Mouse (Mus musculus) forebrain, embryonic 13.5 days (tissue): ENCODE measurements around the gene Crip1. TPM values are rescaled to one million over a fixed set of nuclear protein-coding genes. Genes with fewer than 3 reads are reported as not detected.

Experiments
- ATAC-seq: fragments of 200-750 bp; cut with Nextera tagmentation; 2 replicates; pipeline ENCODE4 v1.8.0; 2017
- H3K27ac ChIP-seq: fragments of 300-500 bp; sonication (generic); 2 replicates; pipeline ENCODE4 v1.5.1; 2015; ENCODE audit warnings: inconsistent platforms, mild to moderate bottlenecking, moderate library complexity
- H3K27me3 ChIP-seq: fragments of 300-500 bp; sonication (generic); 2 replicates; pipeline ENCODE4 v1.6.1; 2015; ENCODE audit warnings: mild to moderate bottlenecking, inconsistent platforms
- H3K36me3 ChIP-seq: fragments of 300-500 bp; sonication (generic); 2 replicates; pipeline ENCODE4 v1.6.1; 2015; ENCODE audit warnings: mild to moderate bottlenecking, inconsistent platforms; ENCODE audit not compliant: poor library complexity, severe bottlenecking
- H3K4me1 ChIP-seq: fragments of 300-500 bp; sonication (generic); 2 replicates; pipeline ENCODE4 v1.6.1; 2015; ENCODE audit warnings: inconsistent platforms
- H3K4me2 ChIP-seq: fragments of 300-500 bp; sonication (generic); 2 replicates; pipeline ENCODE4 v1.6.1; 2015; ENCODE audit warnings: inconsistent platforms, mild to moderate bottlenecking, moderate library complexity
- H3K4me3 ChIP-seq: fragments of 300-500 bp; sonication (generic); 2 replicates; pipeline ENCODE4 v1.5.1; 2015; ENCODE audit warnings: mild to moderate bottlenecking, inconsistent platforms
- H3K9ac ChIP-seq: fragments of 300-500 bp; sonication (generic); 2 replicates; pipeline ENCODE4 v1.6.1; 2015; ENCODE audit warnings: mild to moderate bottlenecking, inconsistent platforms
- H3K9me3 ChIP-seq: fragments of 300-500 bp; sonication (generic); replicated peaks from 2 replicates; pipeline ENCODE4 v1.6.1; 2016; ENCODE audit warnings: inconsistent platforms
- WGBS: fragments of 180-500 bp; shearing (Covaris S2); methylation state at CpG from one replicate; pipeline ENCODE4 v1.1.7; 2015; 5-methylcytosine and 5-hydroxymethylcytosine counted together
- polyA plus RNA-seq: library from polyadenylated mRNA; unstranded; fragments of >200 nt; fragmentation: Nextera tagmentation; extraction: Ambion mirVana; gene quantifications from 2 replicates; pipeline ENCODE4 v1.2.1, GENCODE M21; 2015

Gene Crip1
- 35.9 and 40.0 TPM in 2 replicates for polyA plus RNA-seq

GRCm38 (mm10) chr12:113146112-113147057 is at the start of gene Crip1:
Crip1 (plus strand) TSS chr12:113146316.
- no peak within 1 kb of the TSS; the same call in 1 of the 2 replicates for H3K9ac ChIP-seq
- peak within 1 kb of the TSS; percentile 35 for H3K4me2 ChIP-seq
- no peak within 1 kb of the TSS; the same call in 1 of the 2 replicates for H3K4me3 ChIP-seq
- peaks cover 46% of the 10 kb centered on the region for H3K4me1 ChIP-seq
- H3K27me3 ChIP-seq = peaks cover 26% of the 10 kb centered on the region
- H3K27ac ChIP-seq = no peak within 1 kb of the TSS
- peak; percentile 14; the same call in 1 of the 2 replicates for ATAC-seq
- 8% methylated on average over 45 of the region's 45 CpGs for WGBS
- peaks cover 29% of the 10 kb centered on the region for H3K36me3 ChIP-seq
- no peaks in the 10 kb centered on the region for H3K9me3 ChIP-seq

GRCm38 (mm10) chr12:113097040-113097439 is 49.1 kb upstream of the Crip1 start:
- Histone ChIP-seq H3K4me3 (peak overlapping the region; percentile 99), H3K27ac (no peak overlapping the region), H3K9me3 (no peaks in the 10 kb centered on the region)

GRCm38 (mm10) chr12:113097749-113098281 is 48.3 kb upstream of the Crip1 start, which contains the start of gene Mta1:
Mta1 (plus strand) TSS chr12:113098278.
- WGBS = 1% methylated on average over 31 of the region's 53 CpGs
- peaks cover 2% of the 10 kb centered on the region; the same call in 1 of the 2 replicates for H3K36me3 ChIP-seq
- H3K27ac ChIP-seq = peak within 1 kb of the TSS; percentile 65
- H3K9ac ChIP-seq = peak within 1 kb of the TSS; percentile 98
- peak; percentile 73 for ATAC-seq
- H3K4me1 ChIP-seq = peaks cover 42% of the 10 kb centered on the region
- no peaks in the 10 kb centered on the region for H3K9me3 ChIP-seq
- no peaks in the 10 kb centered on the region for H3K27me3 ChIP-seq
- H3K4me3 ChIP-seq = peak within 1 kb of the TSS; percentile 99
- H3K4me2 ChIP-seq = peak within 1 kb of the TSS; percentile 93

More at GRCm38 (mm10) chr12:113097040-113097439, 49.1 kb upstream of the Crip1 start:
- H3K27me3 ChIP-seq = no peaks in the 10 kb centered on the region
- ATAC-seq = peak; percentile 8; the same call in 1 of the 2 replicates
- WGBS = 87% methylated on average over 5 of the region's 5 CpGs
- H3K9ac ChIP-seq = peak overlapping the region; percentile 98
- H3K36me3 ChIP-seq = no peaks in the 10 kb centered on the region
- H3K4me2 ChIP-seq = peak overlapping the region; percentile 93
- H3K4me1 ChIP-seq = peaks cover 36% of the 10 kb centered on the region

GRCm38 (mm10) chr12:113098530-113099151 is 47.5 kb upstream of the Crip1 start:
- peak; percentile 8; the same call in 1 of the 2 replicates for ATAC-seq
- Histone ChIP-seq H3K9ac (peak overlapping the region; percentile 98), H3K4me3 (peak overlapping the region; percentile 99), H3K9me3 (no peaks in the 10 kb centered on the region), H3K27me3 (no peaks in the 10 kb centered on the region), H3K36me3 (peaks cover 5% of the 10 kb centered on the region; the same call in 1 of the 2 replicates), H3K27ac (peak overlapping the region; percentile 65), H3K4me2 (peak overlapping the region; percentile 93), H3K4me1 (peaks cover 44% of the 10 kb centered on the region)
- 0% methylated on average over 14 of the region's 60 CpGs for WGBS

- Histone ChIP-seq H3K36me3 (peaks cover 7% of the 10 kb centered on the region; the same call in 1 of the 2 replicates), H3K9ac (peak overlapping the region; percentile 98), H3K27ac (peak overlapping the region; percentile 25; the same call in 1 of the 2 replicates), H3K4me3 (peak overlapping the region; percentile 99), H3K9me3 (no peaks in the 10 kb centered on the region), H3K4me1 (peaks cover 50% of the 10 kb centered on the region), H3K27me3 (no peaks in the 10 kb centered on the region), H3K4me2 (peak overlapping the region; percentile 93)
- WGBS = 29% methylated on average over 6 of the region's 6 CpGs
- no peak for ATAC-seq
These were observed 46.5 kb upstream of the Crip1 start for GRCm38 (mm10) chr12:113099470-113100237.

- Histone ChIP-seq H3K27me3 (no peaks in the 10 kb centered on the region), H3K36me3 (peaks cover 15% of the 10 kb centered on the region), H3K27ac (0 out of 2 replicates have a peak overlapping the region, but pooled peaks have one; percentile 20), H3K4me3 (no peak overlapping the region), H3K4me2 (peak overlapping the region; percentile 93), H3K4me1 (peaks cover 50% of the 10 kb centered on the region), H3K9me3 (0 out of 2 replicates have a peak, but pooled peaks cover under 1% of the 10 kb centered on the region), H3K9ac (peak overlapping the region; percentile 48; the same call in 1 of the 2 replicates)
- ATAC-seq = no peak
- WGBS = 84% methylated on average over 5 of the region's 5 CpGs
These were observed 45.6 kb upstream of the Crip1 start for GRCm38 (mm10) chr12:113100448-113101076.

GRCm38 (mm10) chr12:113101251-113101960 is 44.7 kb upstream of the Crip1 start:
- Histone ChIP-seq H3K27me3 (no peaks in the 10 kb centered on the region), H3K4me2 (no peak overlapping the region), H3K36me3 (peaks cover 20% of the 10 kb centered on the region), H3K9me3 (0 out of 2 replicates have a peak, but pooled peaks cover 3% of the 10 kb centered on the region), H3K27ac (no peak overlapping the region), H3K4me1 (peaks cover 50% of the 10 kb centered on the region), H3K4me3 (no peak overlapping the region), H3K9ac (no peak overlapping the region)
- ATAC-seq = no peak
- 83% methylated on average over 9 of the region's 9 CpGs for WGBS

GRCm38 (mm10) chr12:113102461-113102860 is 43.7 kb upstream of the Crip1 start:
- ATAC-seq = no peak
- Histone ChIP-seq H3K27me3 (no peaks in the 10 kb centered on the region), H3K4me1 (peaks cover 43% of the 10 kb centered on the region)

GRCm38 (mm10) chr12:113103846-113104451 is 42.2 kb upstream of the Crip1 start:
- no peak for ATAC-seq
- Histone ChIP-seq H3K9ac (no peak overlapping the region), H3K27me3 (no peaks in the 10 kb centered on the region), H3K4me2 (no peak overlapping the region), H3K36me3 (peaks cover 23% of the 10 kb centered on the region), H3K4me1 (peaks cover 37% of the 10 kb centered on the region), H3K4me3 (no peak overlapping the region), H3K9me3 (0 out of 2 replicates have a peak, but pooled peaks cover 3% of the 10 kb centered on the region), H3K27ac (no peak overlapping the region)
- 81% methylated on average over 8 of the region's 8 CpGs for WGBS

More at GRCm38 (mm10) chr12:113102461-113102860, 43.7 kb upstream of the Crip1 start:
- WGBS = 66% methylated on average over 6 of the region's 6 CpGs
- H3K36me3 ChIP-seq = peaks cover 20% of the 10 kb centered on the region
- no peak overlapping the region for H3K4me3 ChIP-seq
- no peak overlapping the region for H3K27ac ChIP-seq
- no peak overlapping the region for H3K9ac ChIP-seq
- no peak overlapping the region for H3K4me2 ChIP-seq
- H3K9me3 ChIP-seq = 0 out of 2 replicates have a peak, but pooled peaks cover 3% of the 10 kb centered on the region

GRCm38 (mm10) chr12:113106386-113106785 is 39.7 kb upstream of the Crip1 start:
- ATAC-seq = no peak
- Histone ChIP-seq H3K4me1 (peaks cover 16% of the 10 kb centered on the region; the same call in 1 of the 2 replicates), H3K4me3 (no peak overlapping the region), H3K27ac (no peak overlapping the region), H3K9me3 (0 out of 2 replicates have a peak, but pooled peaks cover 3% of the 10 kb centered on the region), H3K4me2 (no peak overlapping the region), H3K9ac (no peak overlapping the region), H3K36me3 (peaks cover 26% of the 10 kb centered on the region), H3K27me3 (no peaks in the 10 kb centered on the region)
- 95% methylated on average over 6 of the region's 6 CpGs for WGBS
